Mouse (Mus musculus) forebrain, embryonic 15.5 days (tissue): ENCODE results near the gene Spred3. TPM values are rescaled to one million over a fixed set of nuclear protein-coding genes. Genes with fewer than 3 reads are reported as not detected.

Experiments
- ATAC-seq: fragments of 200-750 bp; cut with Nextera tagmentation; replicated peaks from 2 replicates; pipeline ENCODE4 v1.8.0; 2017; ENCODE audit warnings: mild to moderate bottlenecking, moderate TSS enrichment, moderate library complexity
- H3K27ac ChIP-seq: fragments of 300-500 bp; sonication (generic); replicated peaks from 2 replicates; pipeline ENCODE4 v1.5.1; 2015; ENCODE audit warnings: mild to moderate bottlenecking, inconsistent platforms
- H3K27me3 ChIP-seq: fragments of 300-500 bp; sonication (generic); 2 replicates; pipeline ENCODE4 v1.6.1; 2015; ENCODE audit warnings: inconsistent platforms
- H3K36me3 ChIP-seq: fragments of 300-500 bp; sonication (generic); 2 replicates; pipeline ENCODE4 v1.6.1; 2015; ENCODE audit warnings: mild to moderate bottlenecking, inconsistent platforms
- H3K4me1 ChIP-seq: fragments of 300-500 bp; sonication (generic); 2 replicates; pipeline ENCODE4 v1.6.1; 2015; ENCODE audit warnings: inconsistent platforms
- H3K4me2 ChIP-seq: fragments of 300-500 bp; sonication (generic); replicated peaks from 2 replicates; pipeline ENCODE4 v1.6.1; 2015; ENCODE audit warnings: mild to moderate bottlenecking, inconsistent platforms
- H3K4me3 ChIP-seq: fragments of 300-500 bp; sonication (generic); 2 replicates; pipeline ENCODE4 v1.5.1; 2015; ENCODE audit warnings: mild to moderate bottlenecking, inconsistent platforms
- H3K9ac ChIP-seq: fragments of 300-500 bp; sonication (generic); replicated peaks from 2 replicates; pipeline ENCODE4 v1.6.1; 2015; ENCODE audit warnings: mild to moderate bottlenecking, inconsistent platforms
- H3K9me3 ChIP-seq: fragments of 300-500 bp; sonication (generic); 2 replicates; pipeline ENCODE4 v1.6.1; 2016; ENCODE audit warnings: inconsistent platforms
- WGBS: fragments of 180-500 bp; shearing (Covaris S2); methylation state at CpG from one replicate; pipeline ENCODE4 v1.1.7; 2015; ENCODE audit warnings: mixed read lengths; 5-methylcytosine and 5-hydroxymethylcytosine counted together
- polyA plus RNA-seq: library from polyadenylated mRNA; unstranded; fragments of >200 nt; fragmentation: Nextera tagmentation; extraction: Ambion mirVana; gene quantifications from 2 replicates; pipeline ENCODE4 v1.2.1, GENCODE M21; 2015

Gene Spred3
- polyA plus RNA-seq, 1 experiment from 2014 or later = 6.4 TPM

DNA sequence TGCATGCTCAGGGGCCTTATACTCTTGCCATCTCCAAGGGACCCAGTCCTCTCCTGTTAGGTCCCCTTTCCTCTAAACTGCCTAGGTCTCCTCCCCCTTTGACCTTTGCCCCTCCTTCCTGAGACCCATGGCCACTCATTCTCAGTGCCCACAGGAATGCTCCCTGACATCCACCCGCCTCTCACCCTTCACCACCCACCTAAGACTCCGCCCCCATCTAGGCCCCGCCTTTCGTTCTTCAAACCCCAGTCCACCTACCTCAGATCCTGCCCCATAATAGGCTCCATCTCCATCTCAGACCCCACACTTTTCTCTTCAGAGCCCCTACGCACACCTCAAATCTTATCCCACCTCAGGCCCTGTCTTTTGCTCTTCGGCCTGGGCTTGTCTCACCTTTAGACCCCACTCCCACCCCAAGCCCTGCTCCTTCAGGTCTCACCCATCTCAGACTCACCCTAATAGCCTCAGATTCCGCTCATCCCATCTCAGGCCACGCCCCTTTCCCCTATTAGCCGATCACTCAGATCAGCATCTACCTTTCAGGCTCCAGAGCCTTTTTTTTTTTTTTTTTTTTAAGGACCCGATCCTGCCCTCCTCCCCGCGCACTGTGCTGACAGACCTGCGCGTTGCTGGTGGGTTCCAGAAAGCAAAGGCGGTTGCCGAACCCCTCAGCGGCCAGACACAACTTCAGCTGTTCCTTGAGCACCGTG, 51.9 kb downstream of the Spred3 start:
- WGBS = 12% methylated on average over 18 of the region's 18 CpGs

DNA sequence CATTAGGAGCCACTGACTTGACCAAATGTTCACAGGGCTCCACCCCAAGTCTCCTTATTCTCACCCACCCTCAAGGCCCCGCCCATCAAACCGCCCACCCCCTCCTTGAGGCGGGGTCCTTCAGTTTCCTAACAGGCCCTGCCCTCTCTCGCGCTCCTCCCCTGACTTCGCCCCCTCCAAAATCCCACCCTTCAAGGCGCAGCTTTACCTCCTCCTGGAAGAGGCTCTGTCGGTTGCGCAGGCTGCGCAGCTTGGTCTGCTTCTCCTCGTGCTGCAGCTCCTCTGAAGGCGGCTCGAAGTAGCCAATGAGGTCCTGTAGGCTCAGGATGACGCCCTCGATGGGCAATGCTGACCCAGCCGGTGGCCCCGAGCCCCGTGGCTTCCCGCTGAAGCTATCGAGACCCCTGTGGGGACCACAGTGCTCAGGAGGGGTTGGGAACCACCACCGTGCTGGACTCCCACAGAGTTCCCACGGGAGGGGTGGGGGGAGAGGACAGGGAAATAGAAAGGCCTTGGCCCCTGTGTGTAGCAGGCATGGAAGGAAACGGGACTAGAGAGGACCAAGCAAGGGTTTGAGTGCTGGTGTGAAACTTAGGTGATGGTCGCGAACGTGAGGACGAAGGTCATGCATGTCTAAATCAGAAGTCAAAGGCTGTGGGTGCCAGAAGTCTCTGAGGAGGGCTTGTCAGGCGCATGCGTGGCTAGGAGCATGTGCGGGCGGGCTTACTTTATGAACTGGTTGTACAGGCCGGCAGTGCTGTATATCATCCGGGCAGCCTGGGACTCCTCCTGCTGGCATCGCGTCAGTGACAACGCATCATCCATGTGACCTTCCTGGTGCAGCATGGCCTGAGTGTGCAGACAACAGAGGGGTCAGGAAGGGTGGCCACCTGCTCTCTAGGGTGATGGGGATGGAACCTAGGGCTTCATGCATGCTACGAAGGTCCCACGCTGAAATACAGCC, 60.9 kb downstream of the Spred3 start:
- WGBS = 30% methylated on average over 38 of the region's 38 CpGs
- Histone ChIP-seq H3K27me3 (no peaks in the 10 kb centered on the region), H3K9me3 (no peaks in the 10 kb centered on the region), H3K4me3 (peak overlapping the region; percentile 17), H3K27ac (no peak overlapping the region), H3K36me3 (no peaks in the 10 kb centered on the region), H3K4me1 (peaks cover 5% of the 10 kb centered on the region; the same call in 1 of the 2 replicates), H3K4me2 (peak overlapping the region; percentile 31), H3K9ac (peak overlapping the region; percentile 33; the same call in 1 of the 2 replicates)
- no peak for ATAC-seq

More for the DNA sequence above, 51.9 kb downstream of the Spred3 start:
- no peak overlapping the region for H3K4me3 ChIP-seq
- ATAC-seq = no peak
- H3K9me3 ChIP-seq = no peaks in the 10 kb centered on the region
- no peak overlapping the region for H3K4me2 ChIP-seq
- no peaks in the 10 kb centered on the region for H3K36me3 ChIP-seq
- H3K27ac ChIP-seq = no peak overlapping the region
- H3K27me3 ChIP-seq = no peaks in the 10 kb centered on the region
- no peaks in the 10 kb centered on the region for H3K4me1 ChIP-seq
- H3K9ac ChIP-seq = no peak overlapping the region

Other genes starting within 250 kb of the Spred3 start
- gene Actn4, start 208.1 kb downstream of the Spred3 start, polyA plus RNA-seq = 134 TPM in 2 replicates
- gene Eif3k, start 188.5 kb downstream of the Spred3 start, polyA plus RNA-seq = 303 and 307 TPM in 2 replicates
- gene Map4k1, start 188.4 kb downstream of the Spred3 start, polyA plus RNA-seq = 5.5 and 7.7 TPM in 2 replicates
- gene Ryr1, start 45.2 kb downstream of the Spred3 start, polyA plus RNA-seq = 13.3 and 15.6 TPM in 2 replicates
- gene Rasgrp4, start 35.6 kb downstream of the Spred3 start, polyA plus RNA-seq = 0.57 and 0.69 TPM in 2 replicates
- 20.5 and 21.3 TPM in 2 replicates for gene Fam98c, start 14.2 kb downstream of the Spred3 start, polyA plus RNA-seq
- 0.18 TPM in 2 replicates for gene Ggn, start 201 bp downstream of the Spred3 start, polyA plus RNA-seq
- 269 and 274 TPM in 2 replicates for gene Psmd8, start 10.3 kb upstream of the Spred3 start, polyA plus RNA-seq
- gene Catsperg1, start 43.6 kb upstream of the Spred3 start, polyA plus RNA-seq = 1.8 and 2.1 TPM in 2 replicates
- gene Kcnk6, start 62.1 kb upstream of the Spred3 start, polyA plus RNA-seq = 0.28 and 0.83 TPM in 2 replicates
- 76.2 and 78.7 TPM in 2 replicates for gene Yif1b, start 67.9 kb upstream of the Spred3 start, polyA plus RNA-seq
- 0.95 TPM in 1 of 2 replicates, not detected in the other for gene 2200002D01Rik, start 78.1 kb upstream of the Spred3 start, polyA plus RNA-seq
- 43.8 and 48.8 TPM in 2 replicates for gene Spint2, start 111.5 kb upstream of the Spred3 start, polyA plus RNA-seq
- 6.5 and 8.7 TPM in 2 replicates for gene Ppp1r14a, start 118.9 kb upstream of the Spred3 start, polyA plus RNA-seq
- gene Dpf1, start 133.5 kb upstream of the Spred3 start, polyA plus RNA-seq = 240 and 243 TPM in 2 replicates